Mouse (Mus musculus): ENCODE results near the gene Trap1. TPM values are rescaled to one million over a fixed set of nuclear protein-coding genes. Genes with fewer than 3 reads are reported as not detected.

Gene Trap1
- polyA plus RNA-seq, 1 experiment from 2014 or later, result 54.4 TPM

DNA sequence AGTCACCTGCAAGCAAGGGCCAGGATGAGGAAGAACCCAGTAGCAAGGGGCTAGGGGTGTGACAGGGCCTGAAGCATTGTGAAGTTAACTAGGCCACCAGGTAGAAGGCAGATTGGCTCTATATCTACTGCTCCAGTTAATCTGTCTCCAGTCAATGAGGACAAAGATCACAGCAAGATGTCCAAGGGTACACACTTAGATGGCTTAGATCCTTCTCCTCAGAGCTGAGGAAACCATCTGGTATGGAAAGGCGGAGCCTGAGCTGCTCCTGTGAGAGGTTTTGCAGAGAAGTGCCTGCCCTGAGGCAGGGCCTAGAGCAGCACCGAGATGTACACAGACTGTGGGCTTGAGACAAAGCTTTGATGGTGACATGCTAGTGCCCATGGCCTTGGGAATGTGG is 33.5 kb downstream of the Trap1 start:
- Histone ChIP-seq H3K4me2 (ENCODE audit: low read length) (no peak overlapping the region), H3K27ac (ENCODE audit: low read depth, low read length) (no peak overlapping the region), H3K4me3 (ENCODE audit: low read length) (no peak overlapping the region), H3K9ac (ENCODE audit: low read depth, low read length) (no peak overlapping the region), H3K4me1 (ENCODE audit: control insufficient read depth, insufficient read depth, low read depth, low read length) (no peaks in the 10 kb centered on the region), H3K9me3 (ENCODE audit: control insufficient read depth, low read length) (no peaks in the 10 kb centered on the region), H3K27me3 (replicated peaks; ENCODE audit: control insufficient read depth, insufficient read depth, low read length) (no peaks in the 10 kb centered on the region), H3K36me3 (ENCODE audit: control insufficient read depth, insufficient read depth, low read length) (peaks cover 32% of the 10 kb centered on the region)
- WGBS, result 92% methylated on average over 2 of the region's 2 CpGs
- no peak for ATAC-seq

DNA sequence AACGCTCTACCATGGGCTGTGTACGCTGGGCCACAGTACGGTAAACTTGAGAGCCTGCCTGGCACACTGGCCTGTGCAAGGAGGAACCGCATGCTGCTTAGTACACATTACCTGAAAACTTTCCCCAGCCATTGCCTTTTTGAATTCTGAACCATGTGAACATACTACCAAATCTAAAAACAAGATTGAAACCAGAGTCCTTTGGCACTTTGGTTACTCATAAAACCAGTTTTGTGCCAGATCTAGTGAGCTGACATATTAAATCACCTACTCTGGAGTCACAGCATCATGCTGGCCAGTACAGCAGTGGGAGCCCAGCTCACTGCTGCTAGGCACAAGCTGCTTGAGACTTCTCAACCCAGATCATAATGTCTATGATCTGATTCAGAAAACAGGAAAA is 36.0 kb downstream of the Trap1 start:
- ATAC-seq, result no peak
- Histone ChIP-seq H3K4me1 (ENCODE audit: control insufficient read depth, insufficient read depth, low read depth, low read length) (no peaks in the 10 kb centered on the region), H3K4me3 (ENCODE audit: low read length) (no peak overlapping the region), H3K27me3 (replicated peaks; ENCODE audit: control insufficient read depth, insufficient read depth, low read length) (no peaks in the 10 kb centered on the region), H3K4me2 (ENCODE audit: low read length) (no peak overlapping the region), H3K36me3 (ENCODE audit: control insufficient read depth, insufficient read depth, low read length) (peaks cover 41% of the 10 kb centered on the region), H3K9ac (ENCODE audit: low read depth, low read length) (no peak overlapping the region), H3K27ac (ENCODE audit: low read depth, low read length) (no peak overlapping the region), H3K9me3 (ENCODE audit: control insufficient read depth, low read length) (no peaks in the 10 kb centered on the region)
- WGBS, result 96% methylated on average over 4 of the region's 4 CpGs

DNA sequence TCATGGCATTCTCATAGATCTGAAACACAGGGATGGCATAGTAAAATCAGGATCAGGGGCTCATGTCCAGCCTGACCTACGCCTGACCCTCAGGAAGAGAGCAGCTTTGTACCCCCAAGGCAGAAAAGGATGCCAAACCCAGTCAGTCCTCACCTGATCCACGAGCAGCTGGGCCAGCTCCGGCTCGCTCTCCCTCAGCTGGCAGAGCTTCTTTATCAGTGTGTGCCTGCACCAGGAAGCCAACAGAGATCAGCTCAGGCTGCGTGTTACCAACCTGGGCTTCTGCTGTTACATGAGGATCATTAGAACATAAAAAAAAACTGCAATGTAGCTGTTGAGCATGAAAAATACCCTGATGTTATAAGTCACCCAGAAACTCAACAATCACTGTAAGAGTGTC is 37.4 kb downstream of the Trap1 start:
- WGBS, result 94% methylated on average over 5 of the region's 5 CpGs
- Histone ChIP-seq H3K27me3 (replicated peaks; ENCODE audit: control insufficient read depth, insufficient read depth, low read length) (no peaks in the 10 kb centered on the region), H3K4me1 (ENCODE audit: control insufficient read depth, insufficient read depth, low read depth, low read length) (no peaks in the 10 kb centered on the region), H3K9ac (ENCODE audit: low read depth, low read length) (no peak overlapping the region), H3K4me3 (ENCODE audit: low read length) (no peak overlapping the region), H3K4me2 (ENCODE audit: low read length) (no peak overlapping the region), H3K36me3 (ENCODE audit: control insufficient read depth, insufficient read depth, low read length) (peaks cover 36% of the 10 kb centered on the region), H3K9me3 (ENCODE audit: control insufficient read depth, low read length) (no peaks in the 10 kb centered on the region), H3K27ac (ENCODE audit: low read depth, low read length) (no peak overlapping the region)
- no peak for ATAC-seq

DNA sequence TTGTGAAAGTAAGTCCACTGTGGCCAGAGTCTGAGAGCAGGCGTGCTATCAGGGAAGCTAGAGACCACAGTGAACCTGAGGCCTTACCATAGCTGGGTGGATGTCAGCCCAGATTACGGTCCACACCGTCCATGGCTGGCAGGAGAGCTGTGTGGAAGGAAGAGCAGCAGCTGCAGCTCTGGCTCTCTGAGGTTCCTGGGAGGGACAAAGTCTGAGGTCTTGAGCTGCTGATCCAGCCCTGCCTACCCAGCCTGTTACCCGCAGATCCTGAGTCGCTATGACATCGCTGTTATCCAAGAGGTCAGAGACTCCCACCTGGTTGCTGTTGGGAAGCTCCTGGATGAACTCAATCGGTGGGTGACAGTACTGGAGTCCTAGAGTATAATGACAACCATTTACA is 39.9 kb downstream of the Trap1 start:
- Histone ChIP-seq H3K4me1 (ENCODE audit: control insufficient read depth, insufficient read depth, low read depth, low read length) (no peaks in the 10 kb centered on the region), H3K9me3 (ENCODE audit: control insufficient read depth, low read length) (no peaks in the 10 kb centered on the region), H3K4me2 (ENCODE audit: low read length) (no peak overlapping the region), H3K9ac (ENCODE audit: low read depth, low read length) (no peak overlapping the region), H3K27ac (ENCODE audit: low read depth, low read length) (no peak overlapping the region), H3K27me3 (replicated peaks; ENCODE audit: control insufficient read depth, insufficient read depth, low read length) (no peaks in the 10 kb centered on the region), H3K4me3 (ENCODE audit: low read length) (no peak overlapping the region), H3K36me3 (ENCODE audit: control insufficient read depth, insufficient read depth, low read length) (peaks cover 27% of the 10 kb centered on the region)
- WGBS, result 91% methylated on average over 7 of the region's 7 CpGs
- ATAC-seq, result no peak

DNA sequence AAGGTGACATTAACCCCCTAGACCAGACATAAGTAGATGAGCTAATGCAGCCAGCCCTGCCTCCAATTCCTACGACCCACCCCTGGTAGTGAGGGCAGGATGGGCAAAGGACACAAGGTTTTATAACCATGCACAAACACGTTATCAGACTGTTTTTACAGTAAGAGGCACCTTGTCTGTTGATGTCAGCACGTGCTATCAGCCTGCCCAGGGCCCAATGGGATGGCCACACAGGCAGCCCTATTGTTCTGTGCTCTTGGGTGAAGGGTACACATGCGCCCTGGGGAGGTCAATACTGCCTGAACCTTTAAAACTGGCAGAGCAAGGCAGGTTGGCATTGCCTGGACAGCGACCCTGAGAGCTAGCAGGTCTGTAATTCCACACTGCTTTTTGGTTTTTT is 40.8 kb downstream of the Trap1 start, which contains the start of gene Dnase1:
TSS of gene Dnase1 (plus strand) at position 136 of the 400 bp plus-strand sequence.
- H3K27me3 ChIP-seq (replicated peaks; ENCODE audit: control insufficient read depth, insufficient read depth, low read length), result no peaks in the 10 kb centered on the region
- no peak within 1 kb of the TSS for H3K9ac ChIP-seq (ENCODE audit: low read depth, low read length)
- no peak within 1 kb of the TSS for H3K27ac ChIP-seq (ENCODE audit: low read depth, low read length)
- WGBS, result 91% methylated on average over 5 of the region's 5 CpGs
- peaks cover 27% of the 10 kb centered on the region for H3K36me3 ChIP-seq (ENCODE audit: control insufficient read depth, insufficient read depth, low read length)
- no peaks in the 10 kb centered on the region for H3K9me3 ChIP-seq (ENCODE audit: control insufficient read depth, low read length)
- H3K4me1 ChIP-seq (ENCODE audit: control insufficient read depth, insufficient read depth, low read depth, low read length), result no peaks in the 10 kb centered on the region
- H3K4me2 ChIP-seq (ENCODE audit: low read length), result no peak within 1 kb of the TSS
- ATAC-seq, result no peak
- H3K4me3 ChIP-seq (ENCODE audit: low read length), result no peak within 1 kb of the TSS

DNA sequence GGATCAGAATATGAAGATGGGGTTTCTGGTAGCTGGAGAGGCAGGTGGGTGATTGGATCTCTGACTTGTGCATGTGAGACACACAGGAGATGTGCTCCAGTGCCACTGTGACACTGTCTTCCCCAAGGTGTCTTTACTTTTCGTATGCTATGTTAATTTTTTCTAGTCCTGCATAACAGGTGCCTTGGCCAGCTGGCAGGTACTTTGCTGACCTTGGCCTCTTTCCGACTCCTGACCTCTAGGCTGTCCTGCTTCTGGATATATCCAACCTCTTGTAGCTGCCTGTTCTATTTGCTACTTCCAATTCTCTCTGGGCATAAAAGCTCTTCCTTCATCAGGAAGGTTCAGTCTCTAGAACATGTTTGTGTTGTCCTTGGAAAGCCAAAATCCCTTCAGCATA is 42.1 kb downstream of the Trap1 start:
- Histone ChIP-seq H3K9me3 (ENCODE audit: control insufficient read depth, low read length) (no peaks in the 10 kb centered on the region), H3K27me3 (replicated peaks; ENCODE audit: control insufficient read depth, insufficient read depth, low read length) (no peaks in the 10 kb centered on the region), H3K27ac (ENCODE audit: low read depth, low read length) (no peak overlapping the region), H3K4me2 (ENCODE audit: low read length) (no peak overlapping the region), H3K9ac (ENCODE audit: low read depth, low read length) (no peak overlapping the region), H3K4me3 (ENCODE audit: low read length) (no peak overlapping the region), H3K36me3 (ENCODE audit: control insufficient read depth, insufficient read depth, low read length) (peaks cover 25% of the 10 kb centered on the region), H3K4me1 (ENCODE audit: control insufficient read depth, insufficient read depth, low read depth, low read length) (no peaks in the 10 kb centered on the region)
- WGBS, result 97% methylated on average over 2 of the region's 2 CpGs
- ATAC-seq, result no peak

DNA sequence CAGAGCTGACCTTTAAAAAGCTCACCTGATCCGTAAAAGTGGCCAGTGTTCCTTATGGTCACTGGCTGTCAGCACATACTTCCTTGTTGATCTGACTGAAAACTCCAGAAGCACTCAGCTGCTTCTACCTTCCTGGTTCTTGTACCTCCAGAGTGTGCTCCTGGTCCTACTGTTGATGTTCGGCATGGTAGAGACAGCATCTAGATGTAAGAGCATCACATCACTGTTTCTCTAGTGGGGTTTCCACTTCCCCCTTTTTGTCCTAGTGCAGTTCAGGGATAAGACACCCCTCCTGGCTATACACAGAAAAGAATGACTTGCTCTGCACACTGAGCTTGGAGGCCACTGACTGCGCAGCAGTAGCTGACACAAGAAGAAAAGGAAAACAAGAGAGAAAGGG is 43.2 kb downstream of the Trap1 start:
- Histone ChIP-seq H3K9ac (ENCODE audit: low read depth, low read length) (no peak overlapping the region), H3K4me1 (ENCODE audit: control insufficient read depth, insufficient read depth, low read depth, low read length) (no peaks in the 10 kb centered on the region), H3K27me3 (replicated peaks; ENCODE audit: control insufficient read depth, insufficient read depth, low read length) (no peaks in the 10 kb centered on the region), H3K4me2 (ENCODE audit: low read length) (no peak overlapping the region), H3K27ac (ENCODE audit: low read depth, low read length) (no peak overlapping the region), H3K4me3 (ENCODE audit: low read length) (no peak overlapping the region), H3K36me3 (ENCODE audit: control insufficient read depth, insufficient read depth, low read length) (peaks cover 19% of the 10 kb centered on the region), H3K9me3 (ENCODE audit: control insufficient read depth, low read length) (no peaks in the 10 kb centered on the region)
- WGBS, result 88% methylated on average over 3 of the region's 3 CpGs
- no peak for ATAC-seq

DNA sequence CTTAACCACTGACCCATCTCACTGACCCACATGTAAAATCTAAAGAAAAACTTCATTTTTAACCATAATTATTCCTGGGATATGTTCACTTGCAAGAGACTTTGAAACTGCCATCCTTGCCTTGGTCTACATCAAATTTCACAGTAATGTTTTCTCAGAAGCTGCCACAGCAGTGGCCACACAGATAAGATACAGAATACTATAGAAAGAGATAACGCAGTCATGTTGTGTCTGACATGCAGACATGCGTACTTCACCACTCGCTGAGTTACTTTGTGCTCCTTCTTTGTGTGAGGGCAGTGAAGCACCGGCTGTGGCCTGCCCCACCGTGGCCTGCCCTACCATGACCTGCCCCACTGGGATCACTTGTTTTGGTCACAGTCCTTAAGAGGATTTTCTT is 43.7 kb downstream of the Trap1 start:
- Histone ChIP-seq H3K4me2 (ENCODE audit: low read length) (no peak overlapping the region), H3K27me3 (replicated peaks; ENCODE audit: control insufficient read depth, insufficient read depth, low read length) (no peaks in the 10 kb centered on the region), H3K36me3 (ENCODE audit: control insufficient read depth, insufficient read depth, low read length) (peaks cover 16% of the 10 kb centered on the region), H3K27ac (ENCODE audit: low read depth, low read length) (no peak overlapping the region), H3K9me3 (ENCODE audit: control insufficient read depth, low read length) (no peaks in the 10 kb centered on the region), H3K4me1 (ENCODE audit: control insufficient read depth, insufficient read depth, low read depth, low read length) (no peaks in the 10 kb centered on the region), H3K4me3 (ENCODE audit: low read length) (no peak overlapping the region), H3K9ac (ENCODE audit: low read depth, low read length) (no peak overlapping the region)
- WGBS, result 56% methylated on average over 5 of the region's 5 CpGs
- no peak for ATAC-seq

DNA sequence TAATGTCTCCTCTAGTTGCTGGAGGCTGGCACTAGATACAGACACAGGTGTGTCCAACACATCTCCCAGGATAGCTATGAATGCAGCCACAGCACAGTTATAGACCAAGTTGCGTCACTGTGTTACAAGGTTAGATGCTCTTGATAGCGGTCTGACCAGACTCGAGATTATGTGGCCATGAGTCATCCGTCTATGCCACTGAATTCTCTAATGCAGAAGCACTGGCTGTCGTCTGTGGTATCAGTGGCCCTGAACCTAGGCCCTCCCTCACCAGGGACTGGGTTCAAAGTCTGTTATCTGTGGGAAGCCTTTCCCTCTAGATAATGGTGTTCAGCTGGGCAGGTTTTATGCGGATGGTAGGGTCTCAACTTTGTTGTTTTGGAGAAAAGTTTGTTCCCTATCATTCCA is 45.3 kb downstream of the Trap1 start:
- ATAC-seq, result no peak
- no peak overlapping the region for H3K4me3 ChIP-seq (ENCODE audit: low read length)
- no peak overlapping the region for H3K9ac ChIP-seq (ENCODE audit: low read depth, low read length)
- no peaks in the 10 kb centered on the region for H3K27me3 ChIP-seq (replicated peaks; ENCODE audit: control insufficient read depth, insufficient read depth, low read length)
- no peak overlapping the region for H3K4me2 ChIP-seq (ENCODE audit: low read length)
- H3K9me3 ChIP-seq (ENCODE audit: control insufficient read depth, low read length), result no peaks in the 10 kb centered on the region
- 86% methylated on average over 6 of the region's 6 CpGs for WGBS
- peaks cover 1% of the 10 kb centered on the region; the same call in 1 of the 2 replicates for H3K36me3 ChIP-seq (ENCODE audit: control insufficient read depth, insufficient read depth, low read length)
- H3K27ac ChIP-seq (ENCODE audit: low read depth, low read length), result no peak overlapping the region
- no peaks in the 10 kb centered on the region for H3K4me1 ChIP-seq (ENCODE audit: control insufficient read depth, insufficient read depth, low read depth, low read length)
